Mouse (Mus musculus): ENCODE measurements around the gene Fam234b.

Fam234b gene

GRCm38 (mm10) chr6:135232443-135233182 is 34.8 kb downstream of the Fam234b start:
- TF ChIP-seq GATA4 (IDR thresholded peaks at IDR 0.05; ENCODE audit: insufficient replicate concordance, low read length) = no peak

DNA sequence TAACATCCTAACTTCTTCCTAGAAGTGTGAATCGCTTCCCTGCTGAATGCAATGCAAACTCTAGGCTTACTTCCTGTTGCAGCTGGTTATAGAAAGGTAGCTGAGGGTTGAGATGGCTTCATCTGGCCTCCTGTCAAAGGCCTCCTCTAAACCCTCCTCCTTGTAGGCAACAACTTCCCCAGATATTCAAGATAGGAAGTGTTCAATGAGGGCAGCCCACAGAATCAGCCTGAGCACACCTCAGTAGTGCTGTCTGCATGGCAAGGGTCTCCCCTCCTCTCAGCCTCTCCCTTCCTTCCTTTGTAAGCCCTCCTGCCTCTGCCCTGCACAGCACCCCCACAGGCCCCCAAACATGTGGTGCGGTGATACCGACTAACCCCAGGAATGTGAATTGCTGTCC is 38.0 kb downstream of the Fam234b start:
- TF ChIP-seq GATA4 (IDR thresholded peaks at IDR 0.05; ENCODE audit: insufficient replicate concordance, low read length) = no peak

GRCm38 (mm10) chr6:135236576-135236975 is 38.8 kb downstream of the Fam234b start:
- no peak for TF ChIP-seq GATA4 (IDR thresholded peaks at IDR 0.05; ENCODE audit: insufficient replicate concordance, low read length)

DNA sequence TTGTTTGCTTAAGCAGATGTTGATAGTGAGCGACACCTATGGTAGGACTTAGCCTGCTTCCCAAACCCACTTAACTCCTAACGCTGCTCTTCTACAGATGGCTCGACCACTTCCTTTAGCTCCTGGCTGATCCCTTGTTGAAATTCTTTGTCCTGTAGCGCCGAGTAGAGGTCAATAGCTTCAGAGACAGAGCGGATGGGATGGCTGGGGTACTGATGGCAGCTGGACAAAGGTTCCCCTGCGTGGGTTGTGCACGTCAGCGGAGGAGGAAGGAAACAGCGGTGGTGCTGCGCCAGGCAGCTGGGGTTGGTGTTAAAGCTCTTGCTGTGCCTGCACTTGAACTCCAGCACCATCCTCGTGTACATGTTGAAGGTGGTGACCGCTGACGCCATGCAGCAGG is 39.5 kb downstream of the Fam234b start:
- TF ChIP-seq GATA4 (IDR thresholded peaks at IDR 0.05; ENCODE audit: insufficient replicate concordance, low read length) = no peak

- no peak for TF ChIP-seq GATA4 (IDR thresholded peaks at IDR 0.05; ENCODE audit: insufficient replicate concordance, low read length)
Observed at GRCm38 (mm10) chr6:135238211-135238610, 40.4 kb downstream of the Fam234b start.

DNA sequence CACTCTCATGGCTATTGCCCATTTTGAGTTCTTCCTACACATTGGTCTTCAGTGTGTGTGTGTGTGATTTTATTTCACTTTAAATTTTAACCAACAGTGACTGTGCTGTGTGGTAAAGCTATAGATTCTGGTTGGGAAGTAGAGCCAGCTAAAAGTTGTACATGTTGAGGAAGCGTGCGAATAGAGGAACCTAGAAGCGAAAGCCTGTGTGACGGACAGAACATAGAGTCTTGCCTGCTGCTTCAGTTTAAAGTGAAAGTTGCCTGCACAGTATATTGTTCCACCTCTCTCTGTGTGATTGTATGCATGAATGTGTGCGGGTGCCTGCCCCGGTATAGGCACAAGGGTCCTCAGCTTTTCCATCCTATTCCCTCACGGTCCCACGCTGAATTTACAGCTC is 42.6 kb downstream of the Fam234b start:
- TF ChIP-seq GATA4 (IDR thresholded peaks at IDR 0.05; ENCODE audit: insufficient replicate concordance, low read length) = no peak

- no peak for TF ChIP-seq GATA4 (IDR thresholded peaks at IDR 0.05; ENCODE audit: insufficient replicate concordance, low read length)
Observed at GRCm38 (mm10) chr6:135245586-135245985, 47.8 kb downstream of the Fam234b start.

GRCm38 (mm10) chr6:135247861-135248260 is 50.1 kb downstream of the Fam234b start:
- TF ChIP-seq GATA4 (IDR thresholded peaks at IDR 0.05; ENCODE audit: insufficient replicate concordance, low read length) = no peak

GRCm38 (mm10) chr6:135249846-135250531 is 52.2 kb downstream of the Fam234b start:
- no peak for TF ChIP-seq GATA4 (IDR thresholded peaks at IDR 0.05; ENCODE audit: insufficient replicate concordance, low read length)

DNA sequence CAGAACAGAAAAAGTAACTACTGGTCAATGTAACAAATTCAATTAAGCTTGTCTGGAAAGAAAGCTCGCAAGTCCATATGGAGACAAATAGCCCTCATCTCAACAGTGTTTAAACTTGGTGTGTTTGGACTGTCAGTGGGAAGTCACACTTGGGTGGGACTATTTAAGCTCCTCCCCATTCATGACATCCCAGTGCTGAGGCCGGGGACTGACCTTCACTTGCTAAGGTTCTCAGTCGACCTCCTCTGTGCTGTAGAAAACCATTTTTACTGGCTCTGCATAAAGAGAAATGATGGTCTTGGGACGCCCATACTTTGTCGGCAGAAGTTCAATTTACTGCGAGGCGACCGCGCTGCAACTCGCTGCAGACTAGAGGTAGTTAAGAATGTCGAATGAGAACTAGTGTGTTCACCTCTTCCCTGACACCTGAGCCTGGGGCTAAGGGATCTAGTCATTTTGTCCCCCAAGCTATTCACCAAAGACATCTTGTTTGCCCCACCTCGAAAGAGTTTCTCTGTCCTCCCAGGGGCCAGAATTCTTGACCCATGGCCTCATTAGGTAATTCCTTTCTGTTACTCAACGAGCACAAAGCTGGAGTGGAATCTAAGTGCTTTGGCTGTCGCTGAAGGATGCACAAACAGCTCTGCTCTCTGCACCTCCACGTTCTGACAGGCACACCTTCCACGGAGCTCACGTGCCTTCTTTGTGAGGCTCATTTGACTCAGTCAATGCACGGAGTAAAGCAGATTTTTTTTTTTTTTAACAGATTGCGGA is 53.3 kb downstream of the Fam234b start:
- no peak for TF ChIP-seq GATA4 (IDR thresholded peaks at IDR 0.05; ENCODE audit: insufficient replicate concordance, low read length)

DNA sequence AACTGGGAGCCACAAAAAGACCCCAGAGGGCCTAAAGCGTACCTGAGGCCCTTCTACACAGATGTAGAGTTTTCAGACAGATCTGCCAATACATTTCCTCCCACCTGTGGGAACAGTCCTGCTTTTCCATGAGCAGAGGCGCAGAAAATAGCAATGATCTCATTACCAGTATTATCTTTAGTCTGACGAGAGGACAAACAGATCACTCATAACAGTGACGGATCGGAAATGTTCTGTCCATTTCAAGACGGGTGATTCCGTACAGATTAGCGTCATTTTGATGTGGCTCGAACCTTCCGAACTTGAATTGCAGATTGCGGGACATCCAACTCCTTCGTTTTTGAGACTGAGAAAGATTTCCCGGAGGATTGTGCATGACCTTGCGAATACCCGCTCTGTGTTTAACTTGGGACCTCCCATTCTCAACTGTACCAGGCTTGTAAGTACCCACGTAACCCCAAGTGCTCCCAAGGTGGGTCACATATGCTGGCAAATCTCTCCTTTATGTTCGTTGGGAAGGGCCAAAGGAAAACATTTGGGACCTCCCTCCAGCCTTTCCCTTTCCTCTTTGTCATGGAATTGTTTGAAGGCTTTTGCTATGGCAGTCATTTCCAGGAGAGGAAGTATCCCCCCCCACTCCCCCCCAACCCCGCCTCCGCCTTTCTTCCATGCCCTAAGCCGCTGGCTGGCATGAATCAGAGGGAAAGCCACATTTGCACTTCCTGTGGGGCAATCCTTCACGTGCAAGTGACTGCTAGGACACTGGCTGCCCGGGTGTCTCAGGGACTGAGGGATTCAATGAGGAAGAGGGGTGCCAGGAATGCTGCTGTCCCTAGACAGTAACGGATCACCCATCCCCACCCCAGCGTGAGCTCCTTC is 54.3 kb downstream of the Fam234b start:
- TF ChIP-seq GATA4 (IDR thresholded peaks at IDR 0.05; ENCODE audit: insufficient replicate concordance, low read length) = no peak

GRCm38 (mm10) chr6:135252728-135253077 is 54.9 kb downstream of the Fam234b start:
- no peak for TF ChIP-seq GATA4 (IDR thresholded peaks at IDR 0.05; ENCODE audit: insufficient replicate concordance, low read length)

- TF ChIP-seq GATA4 (IDR thresholded peaks at IDR 0.05; ENCODE audit: insufficient replicate concordance, low read length) = no peak
Observed at GRCm38 (mm10) chr6:135254153-135254552, 56.4 kb downstream of the Fam234b start, which contains the start of gene Gsg1. Gene Gsg1 (minus strand): TSS chr6:135254351.

GRCm38 (mm10) chr6:135260435-135260834 is 62.7 kb downstream of the Fam234b start:
- no peak for TF ChIP-seq GATA4 (IDR thresholded peaks at IDR 0.05; ENCODE audit: insufficient replicate concordance, low read length)

- TF ChIP-seq GATA4 (IDR thresholded peaks at IDR 0.05; ENCODE audit: insufficient replicate concordance, low read length) = no peak
Observed at GRCm38 (mm10) chr6:135261124-135261523, 63.3 kb downstream of the Fam234b start.

All from liver, adult (tissue).